Mouse (Mus musculus) heart, postnatal 0 days (tissue): ENCODE results near the gene Clec2g.

Source experiments
- CTCF ChIP-seq: IDR thresholded peaks from 2 replicates; pipeline ENCODE4 v1.5.1; 2016; ENCODE audit warnings: antibody characterized with exemption, control low read depth, low read depth
- EP300 ChIP-seq: IDR thresholded peaks from 2 replicates; pipeline ENCODE4 v1.6.1; 2016; ENCODE audit warnings: antibody characterized with exemption, low read depth

GRCm38 (mm10) chr6:128972156-128972555 is 38.0 kb downstream of the Clec2g start:
- TF ChIP-seq CTCF, result no peak
- TF ChIP-seq EP300, result no peak
